Mouse (Mus musculus) retina, adult 2 months (tissue): ENCODE measurements around the gene Fzd7.

Source experiments
- DNase-seq: peaks from one replicate; pipeline ENCODE4 v3.0.0-alpha.2; 2012; ENCODE audit warnings: low read depth, low spot score

Gene Fzd7

GRCm38 (mm10) chr1:59497741-59498613, 15.8 kb downstream of the Fzd7 start:
- no peak for DNase-seq

DNA sequence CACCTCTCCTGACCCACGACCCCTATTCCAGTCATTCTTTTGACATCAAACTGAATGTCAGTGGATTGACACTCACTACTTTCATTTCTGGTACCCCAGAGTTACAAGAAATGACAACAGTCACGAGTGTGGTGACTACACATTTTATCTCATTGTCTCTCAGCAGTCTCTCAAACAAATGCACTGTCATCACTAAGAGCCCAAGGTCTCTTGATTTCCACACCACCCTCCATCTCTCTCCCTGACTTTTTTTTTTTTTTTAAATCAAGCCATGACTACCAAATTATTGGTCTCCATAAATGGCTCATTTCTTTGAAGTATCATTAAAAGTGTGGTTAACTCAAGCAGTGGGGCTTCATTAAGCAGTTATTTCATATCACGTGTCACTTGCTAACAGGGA, 17.1 kb downstream of the Fzd7 start:
- DNase-seq, result no peak

GRCm38 (mm10) chr1:59502355-59502754, 20.1 kb downstream of the Fzd7 start:
- DNase-seq, result no peak

- DNase-seq, result no peak
These were observed 21.6 kb downstream of the Fzd7 start for GRCm38 (mm10) chr1:59503659-59504301.

- DNase-seq, result no peak
These were observed 22.1 kb downstream of the Fzd7 start for GRCm38 (mm10) chr1:59504302-59504700.

GRCm38 (mm10) chr1:59508463-59509139, 26.4 kb downstream of the Fzd7 start:
- DNase-seq, result no peak

- DNase-seq, result no peak
These were observed 29.5 kb downstream of the Fzd7 start for GRCm38 (mm10) chr1:59511566-59512270.

- no peak for DNase-seq
These were observed 34.0 kb downstream of the Fzd7 start, which contains the start of gene Gm973 for GRCm38 (mm10) chr1:59516026-59516917. Gm973 (plus strand) TSS chr1:59516264.

- DNase-seq, result no peak
These were observed 38.1 kb downstream of the Fzd7 start for GRCm38 (mm10) chr1:59520226-59520837.

DNA sequence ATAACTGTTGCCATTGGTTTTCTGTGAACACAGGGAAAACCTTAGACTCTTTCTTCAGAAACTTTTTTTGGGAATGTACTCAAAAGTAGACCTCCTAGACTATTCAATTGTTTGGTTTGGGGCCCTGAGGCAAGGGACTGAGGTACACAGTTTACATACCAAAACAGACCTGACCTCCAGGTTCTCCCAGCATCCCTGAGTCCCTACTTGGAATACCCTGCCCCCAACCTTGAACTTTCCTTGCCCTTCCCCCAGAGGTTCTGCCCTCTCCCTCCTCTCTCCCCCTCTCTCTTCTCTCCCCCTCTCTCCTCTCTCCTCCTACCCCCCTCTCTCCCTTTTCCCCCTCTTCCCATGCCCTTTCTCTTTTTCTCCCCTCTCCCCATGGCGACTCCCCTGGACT, 40.2 kb downstream of the Fzd7 start:
- no peak for DNase-seq

GRCm38 (mm10) chr1:59523378-59523958, 41.2 kb downstream of the Fzd7 start:
- no peak for DNase-seq

GRCm38 (mm10) chr1:59524071-59524470, 41.8 kb downstream of the Fzd7 start:
- no peak for DNase-seq

DNA sequence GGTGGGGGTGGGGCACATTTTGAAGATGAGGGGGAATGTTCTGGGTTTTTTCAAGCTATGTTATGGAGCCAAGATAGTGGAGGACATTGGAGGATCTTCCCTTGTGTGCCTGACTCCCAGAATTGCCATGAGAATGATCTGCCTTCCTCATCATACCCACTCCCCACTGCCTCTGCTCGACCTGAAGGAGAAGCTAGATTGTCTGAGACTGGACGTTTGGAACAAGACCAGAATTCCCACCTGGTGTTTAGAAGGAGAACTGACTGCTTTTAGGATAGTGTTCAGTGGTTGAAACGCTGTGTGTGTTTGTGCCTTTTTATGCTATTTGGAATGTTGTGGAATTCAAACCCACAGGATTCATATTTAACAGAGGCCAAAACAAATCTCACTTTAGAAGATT, 42.5 kb downstream of the Fzd7 start:
- no peak for DNase-seq

- no peak for DNase-seq
These were observed 45.0 kb downstream of the Fzd7 start for GRCm38 (mm10) chr1:59527219-59527618.

- DNase-seq, result no peak
These were observed 53.0 kb downstream of the Fzd7 start for GRCm38 (mm10) chr1:59534976-59535810.
